Mouse (Mus musculus) heart, embryonic 16.5 days (tissue): ENCODE measurements at regions not wholly inside any gene's neighbourhood (a gene's known extent, or its start where the extent isn't known, plus 50 kb on each side); places are given as distances from the start of the nearest gene placed in this dataset.
A peak's percentile ranks its signal among the peaks of the same experiment; 100 is the strongest.

Experiments
- ATAC-seq: fragments of 200-750 bp; cut with Nextera tagmentation; replicated peaks from 2 replicates; pipeline ENCODE4 v1.8.0; 2017; ENCODE audit warnings: moderate number of reproducible peaks; ENCODE audit not compliant: insufficient read depth, low FRiP score; ENCODE audit errors: extremely low read depth
- H3K27ac ChIP-seq: fragments of 300-500 bp; sonication (generic); 2 replicates; pipeline ENCODE4 v1.5.1; 2014; ENCODE audit warnings: mild to moderate bottlenecking, low read length, control low read depth, moderate library complexity
- H3K27me3 ChIP-seq: fragments of 300-500 bp; sonication (generic); 2 replicates; pipeline ENCODE4 v1.6.1; 2014; ENCODE audit warnings: low read length, mixed read lengths; ENCODE audit not compliant: control insufficient read depth, insufficient read depth
- H3K36me3 ChIP-seq: fragments of 300-500 bp; sonication (generic); 2 replicates; pipeline ENCODE4 v1.6.1; 2014; ENCODE audit not compliant: control insufficient read depth, insufficient read depth
- H3K4me1 ChIP-seq: fragments of 300-500 bp; sonication (generic); 2 replicates; pipeline ENCODE4 v1.6.1; 2014; ENCODE audit warnings: low read length, mixed read lengths; ENCODE audit not compliant: control insufficient read depth, insufficient read depth
- H3K4me2 ChIP-seq: fragments of 300-500 bp; sonication (generic); 2 replicates; pipeline ENCODE4 v1.6.1; 2014; ENCODE audit warnings: low read depth, mild to moderate bottlenecking, control low read depth, low read length
- H3K4me3 ChIP-seq: fragments of 300-500 bp; sonication (generic); 2 replicates; pipeline ENCODE4 v1.5.1; 2014; ENCODE audit warnings: mild to moderate bottlenecking, control low read depth, low read length
- H3K9ac ChIP-seq: fragments of 300-500 bp; sonication (generic); 2 replicates; pipeline ENCODE4 v1.6.1; 2014; ENCODE audit warnings: low read length, control low read depth
- H3K9me3 ChIP-seq: fragments of 300-500 bp; sonication (generic); replicated peaks from 2 replicates; pipeline ENCODE4 v1.6.1; 2016; ENCODE audit warnings: low read length; ENCODE audit not compliant: control insufficient read depth
- WGBS: fragments of 180-500 bp; shearing (Covaris S2); extraction: QIAGEN DNeasy Blood & Tissue Kit; methylation state at CpG from one replicate; pipeline ENCODE4 v1.1.7; 2014; 5-methylcytosine and 5-hydroxymethylcytosine counted together

DNA sequence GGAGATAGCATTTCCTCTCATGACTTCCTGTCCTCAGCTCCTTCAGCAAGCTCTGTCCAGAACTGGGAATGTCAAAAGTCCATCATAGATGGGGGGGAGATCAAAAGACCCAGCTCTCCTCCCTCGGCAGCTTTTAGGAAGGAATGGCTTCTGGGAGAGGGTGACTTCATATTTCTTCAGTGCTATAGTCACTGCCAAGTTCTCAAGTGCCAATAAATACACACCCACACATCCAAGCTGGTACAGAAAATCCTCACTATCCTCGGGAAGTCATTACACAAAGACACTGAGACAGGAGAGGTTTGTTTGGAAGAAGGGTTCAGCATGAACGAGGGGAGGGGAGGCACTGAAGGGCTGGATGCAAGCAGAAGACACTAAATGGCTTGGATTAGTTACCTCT, 502.0 kb downstream of the Irx1 start:
- Histone ChIP-seq H3K9me3 (no peaks in the 10 kb centered on the region), H3K4me3 (no peak overlapping the region), H3K4me2 (no peak overlapping the region), H3K9ac (no peak overlapping the region), H3K27ac (no peak overlapping the region), H3K27me3 (peaks cover 7% of the 10 kb centered on the region), H3K36me3 (no peaks in the 10 kb centered on the region), H3K4me1 (0 out of 2 replicates have a peak, but pooled peaks cover 4% of the 10 kb centered on the region)
- 42% methylated on average over 3 of the region's 3 CpGs for WGBS
- no peak for ATAC-seq

DNA sequence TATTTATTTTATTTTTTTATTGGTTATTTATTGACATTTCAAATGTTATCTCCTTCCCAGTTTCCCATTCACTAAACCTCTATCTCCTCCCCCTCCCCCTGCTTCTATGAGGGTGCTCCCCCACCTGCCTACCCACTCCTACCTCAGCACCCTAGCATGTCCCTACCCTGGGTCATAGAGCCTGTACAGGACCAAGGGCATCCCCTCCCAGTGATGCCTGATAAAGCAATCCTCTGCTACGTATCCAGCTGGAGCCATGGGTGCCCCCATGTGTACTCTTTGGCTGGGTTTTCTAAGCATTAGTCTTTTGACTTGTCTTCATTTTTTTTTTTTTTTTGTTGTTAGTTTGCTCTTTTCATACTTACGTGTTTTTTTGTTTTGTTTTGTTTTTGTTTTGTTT, 502.9 kb downstream of the Irx1 start:
- H3K27me3 ChIP-seq, result peaks cover 7% of the 10 kb centered on the region
- H3K4me1 ChIP-seq, result 0 out of 2 replicates have a peak, but pooled peaks cover 4% of the 10 kb centered on the region
- no peak overlapping the region for H3K27ac ChIP-seq
- H3K9ac ChIP-seq, result no peak overlapping the region
- no peaks in the 10 kb centered on the region for H3K36me3 ChIP-seq
- H3K4me2 ChIP-seq, result no peak overlapping the region
- ATAC-seq, result no peak
- no peaks in the 10 kb centered on the region for H3K9me3 ChIP-seq
- H3K4me3 ChIP-seq, result no peak overlapping the region
- WGBS, result 78% methylated on average over 2 of the region's 2 CpGs

DNA sequence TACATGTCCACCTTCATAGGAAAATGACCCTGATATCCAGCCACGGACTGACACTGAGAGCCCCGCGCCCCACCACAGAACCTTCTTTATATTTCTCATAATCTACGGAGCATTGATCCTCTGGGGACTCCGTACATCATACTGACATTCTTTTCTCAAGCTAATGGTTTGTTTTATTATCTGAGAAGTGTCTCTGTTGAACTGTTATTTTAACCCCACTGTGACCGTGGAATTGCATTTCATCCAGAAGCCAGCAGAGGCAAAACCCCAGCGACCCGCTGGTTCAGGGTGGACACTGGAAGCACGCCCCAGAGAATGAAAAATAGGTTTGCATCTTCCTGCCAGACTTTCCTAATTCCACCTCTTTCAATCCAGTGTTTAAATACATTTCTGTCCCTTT, 503.4 kb downstream of the Irx1 start:
- Histone ChIP-seq H3K9me3 (no peaks in the 10 kb centered on the region), H3K4me3 (no peak overlapping the region), H3K4me2 (no peak overlapping the region), H3K4me1 (0 out of 2 replicates have a peak, but pooled peaks cover 4% of the 10 kb centered on the region), H3K27me3 (peaks cover 7% of the 10 kb centered on the region), H3K9ac (no peak overlapping the region), H3K27ac (no peak overlapping the region), H3K36me3 (no peaks in the 10 kb centered on the region)
- WGBS, result 52% methylated on average over 9 of the region's 9 CpGs
- ATAC-seq, result no peak

DNA sequence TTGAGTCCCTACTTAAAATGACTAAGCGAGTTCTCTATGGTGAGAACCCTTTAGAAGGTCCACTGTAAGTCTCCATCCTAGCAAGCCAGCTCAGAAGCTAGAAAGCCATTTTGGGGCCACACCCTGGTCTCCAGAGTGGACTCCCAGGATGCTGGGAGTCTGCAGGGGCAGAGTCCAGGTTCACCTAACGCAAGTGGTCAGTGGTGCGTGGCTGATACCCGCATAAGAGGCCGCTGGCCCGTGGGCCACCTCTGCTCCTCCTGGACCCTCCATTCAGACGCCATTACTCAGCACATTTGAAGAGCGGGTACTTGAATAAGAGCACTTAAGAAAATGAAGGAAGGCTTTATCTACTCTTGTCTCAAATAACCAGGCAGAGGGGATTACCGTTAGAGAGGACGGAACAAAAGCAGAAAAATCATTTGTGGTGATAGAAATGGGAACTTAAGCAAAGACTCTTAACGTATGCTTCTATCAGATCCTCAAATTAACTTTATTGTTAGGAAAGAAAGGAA, 504.4 kb downstream of the Irx1 start:
- ATAC-seq, result no peak
- Histone ChIP-seq H3K9ac (no peak overlapping the region), H3K4me1 (0 out of 2 replicates have a peak, but pooled peaks cover 4% of the 10 kb centered on the region), H3K4me2 (peak overlapping the region; percentile 68), H3K4me3 (no peak overlapping the region; the same call in 1 of the 2 replicates), H3K27me3 (peaks cover 7% of the 10 kb centered on the region), H3K36me3 (no peaks in the 10 kb centered on the region), H3K9me3 (no peaks in the 10 kb centered on the region), H3K27ac (no peak overlapping the region)
- 25% methylated on average over 11 of the region's 11 CpGs for WGBS

DNA sequence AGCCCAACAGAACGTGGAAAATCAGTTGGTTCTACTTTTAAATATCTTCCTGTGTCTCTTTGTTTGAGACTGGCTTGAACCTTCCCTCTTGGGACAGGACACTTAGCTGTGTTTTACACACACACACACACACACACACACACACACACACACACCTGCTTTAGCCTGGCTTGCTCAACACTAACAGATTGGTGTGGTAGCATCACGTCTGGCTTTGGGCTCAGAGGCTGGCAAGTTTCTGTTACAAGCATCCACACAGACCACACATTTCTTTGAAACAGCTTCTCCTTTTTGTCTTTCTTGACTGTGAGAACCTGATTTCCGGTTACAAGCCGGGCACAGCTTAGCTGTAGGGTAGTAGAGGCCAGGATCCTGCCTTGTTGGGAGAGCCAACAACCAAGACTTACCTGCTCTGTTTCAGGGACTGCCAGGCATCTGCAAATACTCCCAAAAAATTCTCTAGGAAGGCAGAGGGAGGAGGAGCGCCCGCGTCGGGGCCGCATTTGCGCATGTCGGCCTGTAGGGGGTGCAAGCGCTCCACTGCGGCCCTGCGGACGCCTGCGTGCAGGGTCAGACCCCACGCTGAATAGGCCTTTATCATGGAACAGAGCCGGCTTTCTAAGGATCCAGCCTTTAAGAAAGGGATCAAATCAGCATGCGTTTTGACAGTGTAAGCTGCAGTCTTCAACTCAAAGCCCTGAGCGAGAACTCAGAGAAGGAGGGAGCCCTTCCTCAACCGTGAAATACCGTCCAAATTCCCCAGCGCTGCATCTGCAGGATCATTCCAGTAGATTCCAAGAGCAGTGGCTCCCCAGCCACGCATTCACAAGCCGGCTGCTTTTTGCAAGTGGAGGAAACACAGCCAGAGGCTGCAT, 505.2 kb downstream of the Irx1 start:
- H3K9me3 ChIP-seq, result no peaks in the 10 kb centered on the region
- no peak overlapping the region for H3K27ac ChIP-seq
- 4% methylated on average over 25 of the region's 25 CpGs for whole genome bisulfite sequencing
- ATAC-seq, result peak; percentile 70
- peak overlapping the region; percentile 68 for H3K4me2 ChIP-seq
- peak overlapping the region; percentile 43 for H3K4me3 ChIP-seq
- no peaks in the 10 kb centered on the region for H3K36me3 ChIP-seq
- 0 out of 2 replicates have a peak, but pooled peaks cover 4% of the 10 kb centered on the region for H3K4me1 ChIP-seq
- H3K9ac ChIP-seq, result peak overlapping the region; percentile 63
- peaks cover 7% of the 10 kb centered on the region for H3K27me3 ChIP-seq

DNA sequence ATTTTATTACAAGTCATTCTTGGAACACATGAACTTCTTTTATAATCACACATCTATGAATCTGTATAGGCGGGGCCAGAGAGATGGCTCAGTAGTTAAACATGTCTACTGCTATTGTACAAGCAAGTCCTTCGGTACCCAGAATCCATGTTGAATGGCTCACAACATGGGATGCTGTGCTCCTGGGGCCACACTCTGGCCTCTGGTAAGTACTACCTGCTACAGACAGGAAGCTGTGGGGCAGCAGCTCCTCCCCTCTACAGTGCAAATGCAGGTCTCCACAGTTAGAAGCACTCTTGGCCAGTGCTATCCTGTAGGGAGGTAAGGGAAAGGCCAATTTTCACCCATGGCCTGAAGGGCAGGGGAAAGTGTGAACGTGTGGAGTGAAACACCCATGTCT, 506.0 kb downstream of the Irx1 start:
- no peak overlapping the region for H3K9ac ChIP-seq
- WGBS, result 63% methylated on average over 3 of the region's 3 CpGs
- ATAC-seq, result no peak
- no peak overlapping the region for H3K27ac ChIP-seq
- H3K9me3 ChIP-seq, result no peaks in the 10 kb centered on the region
- H3K27me3 ChIP-seq, result peaks cover 7% of the 10 kb centered on the region
- H3K4me3 ChIP-seq, result no peak overlapping the region
- no peaks in the 10 kb centered on the region for H3K36me3 ChIP-seq
- no peak overlapping the region for H3K4me2 ChIP-seq
- H3K4me1 ChIP-seq, result 0 out of 2 replicates have a peak, but pooled peaks cover 4% of the 10 kb centered on the region

DNA sequence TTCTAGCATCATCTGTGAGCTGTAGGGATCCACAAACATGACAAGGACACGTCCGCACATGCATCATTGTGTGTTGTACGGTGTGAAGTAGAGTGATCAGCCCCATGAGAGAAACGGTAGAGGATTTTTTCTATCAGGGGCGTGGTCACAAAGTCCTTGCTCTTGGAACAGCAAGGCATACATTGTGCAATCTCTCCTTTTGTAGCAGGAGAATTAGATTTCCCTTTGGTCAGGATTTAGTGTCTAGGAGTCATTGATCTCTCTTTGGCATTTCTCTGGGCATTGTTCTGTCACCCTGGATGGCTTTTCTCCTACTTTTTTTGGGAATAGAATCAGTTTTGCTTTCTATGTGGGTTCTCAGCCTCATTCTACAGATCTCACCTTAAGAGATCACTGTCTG, 511.3 kb downstream of the Irx1 start:
- WGBS, result 77% methylated on average over 5 of the region's 5 CpGs
- Histone ChIP-seq H3K9ac (no peak overlapping the region), H3K9me3 (no peaks in the 10 kb centered on the region), H3K27me3 (no peaks in the 10 kb centered on the region), H3K4me2 (no peak overlapping the region), H3K36me3 (no peaks in the 10 kb centered on the region), H3K4me1 (no peaks in the 10 kb centered on the region), H3K27ac (no peak overlapping the region), H3K4me3 (no peak overlapping the region)
- no peak for ATAC-seq

DNA sequence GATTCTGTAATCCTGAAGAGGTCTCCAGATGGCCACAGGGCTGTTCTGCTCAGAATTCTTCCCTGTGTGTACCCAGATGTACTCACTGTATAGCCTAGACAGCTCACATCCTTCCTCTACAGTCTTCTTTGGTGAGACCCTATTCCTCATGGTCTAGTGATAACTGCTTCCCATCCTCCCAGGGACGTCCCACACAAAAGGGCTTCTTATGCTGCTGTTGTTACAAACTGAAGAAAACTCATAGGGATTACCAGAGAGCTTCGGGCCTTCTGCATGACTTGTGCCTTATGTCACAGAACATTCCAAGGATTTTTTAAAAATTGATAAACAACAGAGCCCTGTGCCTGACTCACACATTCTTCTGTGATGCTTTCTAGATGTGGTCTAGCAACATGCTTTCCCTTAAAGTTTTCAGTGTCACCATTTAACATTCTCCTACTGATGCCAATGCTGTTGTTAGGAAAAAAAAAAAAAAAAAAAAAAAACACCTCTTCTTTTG, 525.9 kb downstream of the Irx1 start:
- H3K4me1 ChIP-seq, result no peaks in the 10 kb centered on the region
- 28% methylated on average over 2 of the region's 2 CpGs for WGBS
- no peak overlapping the region for H3K27ac ChIP-seq
- no peaks in the 10 kb centered on the region for H3K27me3 ChIP-seq
- no peak overlapping the region for H3K4me3 ChIP-seq
- no peak overlapping the region for H3K4me2 ChIP-seq
- H3K9me3 ChIP-seq, result no peaks in the 10 kb centered on the region
- no peak for ATAC-seq
- H3K36me3 ChIP-seq, result no peaks in the 10 kb centered on the region
- H3K9ac ChIP-seq, result no peak overlapping the region
